Mouse (Mus musculus) ES-E14 (cell line): ENCODE results near the gene Ccnjl.

ENCODE experiments used
- CHD2 ChIP-seq: IDR thresholded peaks from 2 replicates; pipeline ENCODE4 v1.6.1; 2014; ENCODE audit warnings: mild to moderate bottlenecking, low read depth, low read length, inconsistent platforms
- HCFC1 ChIP-seq: IDR thresholded peaks from 2 replicates; pipeline ENCODE4 v1.6.1; 2012; ENCODE audit warnings: low read length, inconsistent platforms, borderline replicate concordance; ENCODE audit not compliant: insufficient read depth
- MAFK ChIP-seq: IDR thresholded peaks from 2 replicates; pipeline ENCODE4 v1.6.1; 2014; ENCODE audit warnings: mild to moderate bottlenecking, low read depth, low read length, inconsistent platforms; ENCODE audit not compliant: insufficient read depth

DNA sequence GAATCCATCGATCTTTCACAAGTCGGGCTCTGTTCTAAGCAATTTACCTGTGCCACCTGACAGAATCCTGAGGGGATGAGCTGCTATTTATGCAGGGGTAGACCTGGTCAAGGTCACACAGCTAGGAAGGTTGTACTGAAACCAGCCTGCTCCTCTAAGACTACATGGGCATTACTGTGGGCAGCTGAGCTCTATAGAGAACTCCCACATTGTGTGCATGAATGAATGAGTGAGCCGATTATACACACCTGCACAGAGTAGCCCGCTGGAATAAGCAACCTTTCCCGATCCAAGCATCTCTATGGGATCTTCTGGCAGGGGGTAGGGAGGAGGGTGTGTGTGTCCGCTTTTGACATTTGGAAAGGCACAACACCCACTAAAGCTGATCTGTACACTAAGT is 104.6 kb downstream of the Ccnjl start:
- no peak for TF ChIP-seq CHD2
- TF ChIP-seq HCFC1: no peak
- TF ChIP-seq MAFK: no peak
